Mouse (Mus musculus) neural tube, embryonic 11.5 days (tissue): ENCODE results near the gene Ikbip. TPM values are rescaled to one million over a fixed set of nuclear protein-coding genes. Genes with fewer than 3 reads are reported as not detected.

Source experiments
- ATAC-seq: fragments of 200-750 bp; cut with Nextera tagmentation; 2 replicates; pipeline ENCODE4 v1.8.0; 2017; ENCODE audit warnings: moderate number of reproducible peaks, mild to moderate bottlenecking, moderate TSS enrichment, moderate library complexity; ENCODE audit not compliant: insufficient read depth, low FRiP score, low TSS enrichment
- DNase-seq: peaks from one replicate; pipeline ENCODE4 v3.0.0-alpha.2; 2015; ENCODE audit warnings: low spot score
- H3K27ac ChIP-seq: fragments of 300-500 bp; sonication (generic); 2 replicates; pipeline ENCODE4 v1.5.1; 2014; ENCODE audit warnings: low read depth, mild to moderate bottlenecking, low read length
- H3K27me3 ChIP-seq: fragments of 300-500 bp; sonication (generic); 2 replicates; pipeline ENCODE4 v1.6.1; 2014; ENCODE audit warnings: mild to moderate bottlenecking, low read length, mixed read lengths; ENCODE audit not compliant: control insufficient read depth, insufficient read depth
- H3K36me3 ChIP-seq: fragments of 300-500 bp; sonication (generic); 2 replicates; pipeline ENCODE4 v1.6.1; 2014; ENCODE audit warnings: mild to moderate bottlenecking, low read length, moderate library complexity, mixed read lengths; ENCODE audit not compliant: control insufficient read depth, insufficient read depth
- H3K4me1 ChIP-seq: fragments of 300-500 bp; sonication (generic); 2 replicates; pipeline ENCODE4 v1.6.1; 2014; ENCODE audit warnings: low read length, mixed read lengths; ENCODE audit not compliant: control insufficient read depth, insufficient read depth
- H3K4me2 ChIP-seq: fragments of 300-500 bp; sonication (generic); 2 replicates; pipeline ENCODE4 v1.6.1; 2014; ENCODE audit warnings: low read depth, mild to moderate bottlenecking, moderate library complexity
- H3K4me3 ChIP-seq: fragments of 300-500 bp; sonication (generic); 2 replicates; pipeline ENCODE4 v1.5.1; 2014; ENCODE audit warnings: low read depth, low read length
- H3K9ac ChIP-seq: fragments of 300-500 bp; sonication (generic); 2 replicates; pipeline ENCODE4 v1.6.1; 2014; ENCODE audit warnings: mild to moderate bottlenecking, low read length
- H3K9me3 ChIP-seq: fragments of 300-500 bp; sonication (generic); 2 replicates; pipeline ENCODE4 v1.6.1; 2016; ENCODE audit warnings: low read length; ENCODE audit not compliant: control insufficient read depth
- WGBS: fragments of 180-500 bp; shearing (Covaris S2); extraction: QIAGEN DNeasy Blood & Tissue Kit; methylation state at CpG from one replicate; pipeline ENCODE4 v1.1.7; 2014; 5-methylcytosine and 5-hydroxymethylcytosine counted together
- polyA plus RNA-seq: library from polyadenylated mRNA; unstranded; fragments of >200 nt; fragmentation: Nextera tagmentation; extraction: Ambion mirVana; gene quantifications from 2 replicates; pipeline ENCODE4 v1.2.1, GENCODE M21; 2014

Gene Ikbip
- polyA plus RNA-seq, 1 experiment from 2014 or later, result 22.4 TPM

GRCm38 (mm10) chr10:91101936-91102335 lies 19.2 kb downstream of the Ikbip start:
- ATAC-seq (no peak), DNase-seq (no peak)
- no peaks in the 10 kb centered on the region for H3K27me3 ChIP-seq
- no peaks in the 10 kb centered on the region; the same call in 1 of the 2 replicates for H3K36me3 ChIP-seq
- no peak overlapping the region for H3K4me2 ChIP-seq
- H3K9me3 ChIP-seq, result no peaks in the 10 kb centered on the region
- H3K4me3 ChIP-seq, result no peak overlapping the region
- H3K27ac ChIP-seq, result no peak overlapping the region
- H3K4me1 ChIP-seq, result no peaks in the 10 kb centered on the region
- H3K9ac ChIP-seq, result no peak overlapping the region
- WGBS, result 94% methylated on average over 25 of the region's 25 CpGs

GRCm38 (mm10) chr10:91102799-91103590 lies 20.3 kb downstream of the Ikbip start:
- Histone ChIP-seq H3K4me3 (no peak overlapping the region), H3K36me3 (no peaks in the 10 kb centered on the region; the same call in 1 of the 2 replicates), H3K4me1 (no peaks in the 10 kb centered on the region), H3K27ac (no peak overlapping the region), H3K27me3 (no peaks in the 10 kb centered on the region), H3K9ac (no peak overlapping the region), H3K9me3 (no peaks in the 10 kb centered on the region), H3K4me2 (no peak overlapping the region)
- ATAC-seq, result no peak
- WGBS, result 88% methylated on average over 14 of the region's 14 CpGs
- DNase-seq, result no peak

- Histone ChIP-seq H3K9ac (no peak overlapping the region), H3K4me1 (no peaks in the 10 kb centered on the region), H3K4me3 (no peak overlapping the region), H3K27me3 (no peaks in the 10 kb centered on the region), H3K4me2 (no peak overlapping the region), H3K27ac (no peak overlapping the region), H3K36me3 (no peaks in the 10 kb centered on the region; the same call in 1 of the 2 replicates), H3K9me3 (no peaks in the 10 kb centered on the region)
- 85% methylated on average over 3 of the region's 3 CpGs for WGBS
- DNase-seq, result no peak
- no peak for ATAC-seq
These were observed 23.2 kb downstream of the Ikbip start for GRCm38 (mm10) chr10:91105981-91106380.

- no peak overlapping the region for H3K27ac ChIP-seq
- peaks cover 11% of the 10 kb centered on the region for H3K36me3 ChIP-seq
- H3K4me1 ChIP-seq, result no peaks in the 10 kb centered on the region
- no peaks in the 10 kb centered on the region for H3K9me3 ChIP-seq
- no peaks in the 10 kb centered on the region for H3K27me3 ChIP-seq
- no peak overlapping the region for H3K4me3 ChIP-seq
- 70% methylated on average over 4 of the region's 4 CpGs for whole genome bisulfite sequencing
- H3K4me2 ChIP-seq, result no peak overlapping the region
- H3K9ac ChIP-seq, result no peak overlapping the region
- DNase-seq (no peak), ATAC-seq (no peak)
These were observed 27.1 kb downstream of the Ikbip start for GRCm38 (mm10) chr10:91109841-91110240.

GRCm38 (mm10) chr10:91116958-91117357 lies 34.2 kb downstream of the Ikbip start:
- Histone ChIP-seq H3K4me2 (no peak overlapping the region), H3K9me3 (no peaks in the 10 kb centered on the region), H3K36me3 (peaks cover 38% of the 10 kb centered on the region), H3K4me1 (peaks cover under 1% of the 10 kb centered on the region; the same call in 1 of the 2 replicates), H3K27ac (no peak overlapping the region), H3K4me3 (no peak overlapping the region), H3K9ac (no peak overlapping the region), H3K27me3 (no peaks in the 10 kb centered on the region)
- ATAC-seq, result no peak
- no peak for DNase-seq
- WGBS, result 91% methylated on average over 12 of the region's 12 CpGs

GRCm38 (mm10) chr10:91122646-91123045 lies 39.9 kb downstream of the Ikbip start:
- peak overlapping the region; percentile 89 for H3K4me2 ChIP-seq
- DNase-seq, result no peak
- no peaks in the 10 kb centered on the region for H3K9me3 ChIP-seq
- H3K9ac ChIP-seq, result no peak overlapping the region; the same call in 1 of the 2 replicates
- H3K4me1 ChIP-seq, result peaks cover 9% of the 10 kb centered on the region; the same call in 1 of the 2 replicates
- no peaks in the 10 kb centered on the region for H3K27me3 ChIP-seq
- ATAC-seq, result no peak
- no peak overlapping the region for H3K27ac ChIP-seq
- H3K4me3 ChIP-seq, result peak overlapping the region; percentile 99
- WGBS, result 43% methylated on average over 6 of the region's 6 CpGs
- H3K36me3 ChIP-seq, result peaks cover 10% of the 10 kb centered on the region

GRCm38 (mm10) chr10:91123281-91123827 lies 40.6 kb downstream of the Ikbip start:
- peaks cover 9% of the 10 kb centered on the region; the same call in 1 of the 2 replicates for H3K4me1 ChIP-seq
- no peaks in the 10 kb centered on the region for H3K9me3 ChIP-seq
- peak overlapping the region; percentile 96 for H3K9ac ChIP-seq
- no peaks in the 10 kb centered on the region for H3K27me3 ChIP-seq
- peak overlapping the region; percentile 99 for H3K4me3 ChIP-seq
- peak; percentile 20 for DNase-seq
- H3K4me2 ChIP-seq, result peak overlapping the region; percentile 89
- under 1% methylated on average over 44 of the region's 44 CpGs for WGBS
- peak overlapping the region; percentile 83 for H3K27ac ChIP-seq
- H3K36me3 ChIP-seq, result peaks cover 6% of the 10 kb centered on the region
- ATAC-seq, result peak; percentile 72

- Histone ChIP-seq H3K27me3 (no peaks in the 10 kb centered on the region), H3K4me2 (peak within 1 kb of the TSS; percentile 89), H3K27ac (peak within 1 kb of the TSS; percentile 83), H3K4me3 (peak within 1 kb of the TSS; percentile 99), H3K36me3 (peaks cover 4% of the 10 kb centered on the region), H3K9me3 (no peaks in the 10 kb centered on the region), H3K9ac (peak within 1 kb of the TSS; percentile 96), H3K4me1 (peaks cover 9% of the 10 kb centered on the region; the same call in 1 of the 2 replicates)
- ATAC-seq (peak; percentile 100), DNase-seq (peak; percentile 99)
- 13% methylated on average over 59 of the region's 59 CpGs for WGBS
These were observed 41.4 kb downstream of the Ikbip start, which contains the start of gene Slc25a3 for GRCm38 (mm10) chr10:91123828-91124822. TSS of gene Slc25a3 (minus strand) at chr10:91124059.
